Mouse (Mus musculus) cerebellum, postnatal 25 days (tissue): ENCODE measurements around the gene Epop.
A peak's percentile ranks its signal among the peaks of the same experiment; 100 is the strongest.

Source experiments
- DNase-seq, 2 experiments: peaks; one replicate each; pipeline ENCODE4 v3.0.0; 2021; ENCODE audit warnings: mixed read lengths in 2 of 2

Gene Epop

GRCm38 (mm10) chr11:97589216-97589615 is 40.3 kb downstream of the Epop start:
- no peak for DNase-seq

GRCm38 (mm10) chr11:97585932-97586331 is 43.6 kb downstream of the Epop start:
- no peak for DNase-seq

GRCm38 (mm10) chr11:97584476-97584875 is 45.0 kb downstream of the Epop start:
- no peak for DNase-seq

GRCm38 (mm10) chr11:97579088-97579857 is 50.2 kb downstream of the Epop start:
- DNase-seq: peak in 1 of 2 experiments; percentile 39

GRCm38 (mm10) chr11:97578286-97578685 is 51.2 kb downstream of the Epop start:
- peak; percentile 49 to 66 for DNase-seq
